Mouse (Mus musculus) layer of hippocampus, postnatal 10 days (tissue): Measurements from ENCODE around the gene Sft2d1. TPM values are rescaled to one million over a fixed set of nuclear protein-coding genes. Genes with fewer than 3 reads are reported as not detected.
"Not testable (repeated sequence)": the region's sequence is repeated elsewhere in the genome, so short reads cannot be mapped to it uniquely, and the experiment has no call there.

Experiments
- DNase-seq, 2 experiments: peaks; one replicate each; pipeline ENCODE4 v3.0.0; 2021; ENCODE audit warnings: low spot score in 2 of 2
- total RNA-seq, 2 experiments: library from RNA; stranded (reverse); gene quantifications; 2 replicates each; pipeline ENCODE4 v1.2.3; 2021

Sft2d1 gene
- total RNA-seq, 2 experiments from 2014 or later: 64.9 to 67.6 TPM

- no peak for DNase-seq
These were observed 9.4 kb upstream of the Sft2d1 start for GRCm38 (mm10) chr17:8301515-8301914.

DNA sequence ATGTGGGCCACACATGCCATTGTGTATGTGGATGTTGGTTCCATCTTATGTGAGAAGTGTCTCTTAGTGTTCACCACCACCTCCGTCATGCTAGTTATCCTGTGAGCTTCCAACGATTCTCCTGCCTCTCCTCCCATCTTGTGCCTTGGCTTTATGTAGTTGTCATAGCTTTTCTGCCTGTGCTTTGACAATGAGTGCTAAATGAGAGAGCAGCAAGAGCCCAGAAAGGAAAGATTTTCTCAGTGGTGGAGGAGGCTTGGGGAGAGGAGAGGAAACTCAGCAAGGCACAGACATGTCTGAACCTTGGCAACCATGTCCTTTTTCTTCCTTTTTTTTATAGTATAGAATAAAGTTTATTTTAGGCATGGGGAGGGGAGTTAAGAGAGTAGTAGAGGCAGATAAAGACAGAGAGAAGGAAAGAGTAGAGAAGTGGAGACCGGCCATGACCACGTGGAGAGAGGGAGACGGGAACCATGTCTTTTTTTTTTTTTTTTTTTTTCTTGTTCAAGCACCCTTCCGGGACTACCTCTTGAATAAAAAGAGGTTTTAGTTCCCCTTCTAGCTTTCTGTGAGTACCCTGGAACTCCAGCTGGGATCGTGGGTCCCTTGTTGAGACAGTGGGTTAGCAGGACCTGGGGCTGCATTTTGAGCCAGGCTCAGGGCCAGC lies 8.0 kb upstream of the Sft2d1 start:
- no peak for DNase-seq

DNA sequence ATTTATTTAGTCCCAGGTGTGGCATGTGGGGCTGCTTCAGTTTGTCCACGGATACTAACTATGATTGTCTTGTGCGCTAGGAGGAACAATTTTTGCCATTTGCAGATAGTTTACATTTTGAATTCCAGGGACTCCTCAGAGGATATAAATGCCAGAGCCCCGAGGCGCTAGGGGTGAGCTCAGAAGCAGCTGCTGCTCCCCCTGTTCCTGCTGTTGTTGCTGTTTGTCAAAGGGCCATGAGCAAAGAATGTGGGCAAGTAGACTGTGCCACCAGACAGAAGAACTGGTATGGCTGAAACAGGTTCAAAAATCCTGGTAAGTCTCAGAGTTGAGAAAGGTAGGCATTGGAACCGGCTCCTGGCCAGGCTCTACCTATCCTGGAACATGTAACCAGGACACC lies 7.2 kb upstream of the Sft2d1 start:
- no peak for DNase-seq

DNA sequence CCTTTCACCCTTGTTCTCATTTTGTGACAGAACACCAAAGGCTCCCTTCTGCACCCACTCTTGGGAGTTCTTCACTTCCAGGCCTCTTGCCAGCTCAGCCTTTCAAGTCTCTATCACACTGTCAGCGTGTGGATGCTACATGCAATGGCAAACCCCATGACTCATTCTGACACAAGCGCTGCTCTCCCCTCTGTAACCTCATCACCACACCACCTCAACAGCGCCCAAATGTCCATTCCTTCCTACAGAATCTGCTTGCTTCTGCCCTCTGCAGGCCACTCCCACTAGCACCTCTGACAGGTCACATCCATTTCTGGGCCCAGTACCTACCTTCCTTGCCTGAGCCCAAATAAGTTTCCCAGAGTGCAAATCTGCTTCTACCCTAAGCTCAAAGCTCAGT lies 5.1 kb upstream of the Sft2d1 start:
- no peak for DNase-seq

- no peak for DNase-seq
These were observed 849 bp downstream of the Sft2d1 start for GRCm38 (mm10) chr17:8311751-8312150.

DNA sequence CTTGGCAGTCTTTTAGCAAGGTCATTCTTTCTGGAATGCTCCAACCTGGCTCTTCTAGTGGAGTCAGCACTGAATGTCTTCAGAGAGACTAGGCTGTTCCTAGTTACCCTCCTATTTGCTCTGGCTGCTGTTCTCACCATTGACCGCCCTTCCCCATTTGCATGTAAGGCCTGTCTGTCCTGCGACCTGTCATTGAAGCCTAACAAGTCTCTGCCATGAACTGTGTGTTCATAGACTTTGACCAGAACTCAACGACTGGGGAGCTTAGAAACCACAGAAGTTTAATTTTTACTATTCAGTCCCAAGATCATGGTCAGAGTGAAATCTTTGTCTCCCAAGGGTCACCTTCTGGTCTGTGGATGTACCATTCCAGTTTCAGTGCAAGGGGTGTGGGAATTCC lies 3.1 kb downstream of the Sft2d1 start:
- DNase-seq: no peak

DNA sequence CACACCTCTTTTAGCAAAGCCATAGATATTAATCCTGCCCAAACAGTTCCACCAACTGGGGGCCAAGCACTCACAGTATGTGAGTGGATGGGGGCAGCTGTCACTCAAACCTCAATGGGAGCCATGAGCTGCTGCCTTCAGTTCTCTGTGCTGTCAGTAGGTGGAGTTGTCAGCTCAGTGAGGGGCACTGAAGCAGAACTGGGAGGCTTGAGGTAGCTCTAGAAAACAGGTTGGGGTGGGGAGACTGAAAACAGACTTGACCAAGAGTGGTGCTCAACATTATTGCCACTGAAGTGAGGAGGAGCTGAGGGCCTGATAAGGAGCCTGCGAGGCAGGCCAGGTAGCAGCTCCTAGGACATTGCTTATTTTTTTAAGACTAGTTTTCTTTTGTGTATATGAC lies 5.3 kb downstream of the Sft2d1 start:
- DNase-seq: peak; percentile 41 to 49

DNA sequence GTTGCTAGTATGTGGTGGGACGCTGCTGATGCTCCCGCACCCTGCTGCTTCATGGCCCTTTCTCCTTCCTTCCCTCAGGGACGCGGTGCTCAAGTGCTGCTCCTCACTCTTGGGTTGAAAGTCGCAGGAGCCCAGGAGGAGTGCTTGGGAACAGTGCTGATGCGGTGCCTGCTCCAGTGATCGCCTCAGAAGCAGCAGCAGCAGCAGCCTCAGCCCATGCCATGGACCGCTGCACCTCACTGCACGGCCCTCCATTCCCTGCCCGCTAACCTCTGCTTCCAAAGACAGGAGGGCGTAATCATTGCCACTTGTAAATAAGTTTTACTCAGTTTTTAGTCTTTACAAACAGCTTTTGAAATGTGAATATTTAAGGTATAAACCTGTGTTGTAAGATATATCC lies 16.0 kb downstream of the Sft2d1 start:
- not testable (repeated sequence) for DNase-seq

DNA sequence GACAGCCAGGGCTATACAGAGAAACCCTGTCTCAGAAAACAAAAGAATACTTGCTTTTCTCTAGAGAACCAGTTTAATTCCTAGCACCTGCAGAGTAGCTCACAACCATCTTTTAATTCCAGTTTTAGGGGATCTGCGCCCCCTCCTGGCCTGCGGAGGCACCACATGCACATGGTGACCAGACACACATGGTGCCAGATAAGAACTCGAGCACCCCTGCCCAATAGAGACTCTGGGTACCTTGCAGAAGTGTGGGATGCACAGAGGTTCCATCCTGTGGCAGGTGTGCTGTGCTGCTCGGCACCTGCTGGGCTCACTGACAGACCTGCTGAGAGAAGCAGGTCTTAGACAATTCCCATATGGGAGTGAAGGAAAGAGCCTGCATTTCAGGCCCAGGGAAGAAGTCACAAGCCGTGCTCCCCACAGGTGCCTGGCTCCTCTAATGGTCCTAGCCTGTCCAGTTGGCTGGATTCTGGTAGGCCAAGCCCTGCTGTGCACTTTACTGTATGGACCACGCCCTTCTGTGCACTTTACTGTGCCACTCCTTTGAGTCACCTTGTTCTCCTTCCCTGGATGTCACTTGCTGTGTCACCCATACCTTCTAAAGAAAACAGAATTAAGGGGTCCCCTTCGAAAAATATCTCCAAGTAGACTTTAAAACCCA lies 17.7 kb downstream of the Sft2d1 start:
- DNase-seq: no peak

- DNase-seq: no peak
These were observed 19.7 kb downstream of the Sft2d1 start for GRCm38 (mm10) chr17:8330602-8331001.

DNA sequence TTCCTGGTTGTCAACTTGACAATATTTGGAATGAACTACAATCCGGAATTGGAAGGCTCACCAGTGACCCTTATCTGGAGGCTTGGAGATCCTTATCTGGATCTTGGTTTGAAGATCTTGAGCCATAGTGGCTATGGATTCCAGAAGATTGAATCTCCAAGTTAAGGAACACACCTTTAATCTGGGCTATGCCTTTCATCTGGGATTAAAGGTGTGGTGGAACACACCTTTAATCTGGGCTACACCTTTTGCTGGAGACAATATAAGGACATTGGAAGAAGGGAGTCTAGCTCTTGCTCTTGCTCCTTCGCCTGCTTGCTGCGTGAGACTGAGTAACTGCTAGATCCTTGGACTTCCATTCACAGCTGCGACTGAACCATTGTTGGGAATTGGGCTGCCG lies 26.3 kb downstream of the Sft2d1 start, which contains the start of gene Prr18:
Gene Prr18 (plus strand): TSS at position 301 of the 400 bp plus-strand sequence.
- DNase-seq: not testable (repeated sequence)

DNA sequence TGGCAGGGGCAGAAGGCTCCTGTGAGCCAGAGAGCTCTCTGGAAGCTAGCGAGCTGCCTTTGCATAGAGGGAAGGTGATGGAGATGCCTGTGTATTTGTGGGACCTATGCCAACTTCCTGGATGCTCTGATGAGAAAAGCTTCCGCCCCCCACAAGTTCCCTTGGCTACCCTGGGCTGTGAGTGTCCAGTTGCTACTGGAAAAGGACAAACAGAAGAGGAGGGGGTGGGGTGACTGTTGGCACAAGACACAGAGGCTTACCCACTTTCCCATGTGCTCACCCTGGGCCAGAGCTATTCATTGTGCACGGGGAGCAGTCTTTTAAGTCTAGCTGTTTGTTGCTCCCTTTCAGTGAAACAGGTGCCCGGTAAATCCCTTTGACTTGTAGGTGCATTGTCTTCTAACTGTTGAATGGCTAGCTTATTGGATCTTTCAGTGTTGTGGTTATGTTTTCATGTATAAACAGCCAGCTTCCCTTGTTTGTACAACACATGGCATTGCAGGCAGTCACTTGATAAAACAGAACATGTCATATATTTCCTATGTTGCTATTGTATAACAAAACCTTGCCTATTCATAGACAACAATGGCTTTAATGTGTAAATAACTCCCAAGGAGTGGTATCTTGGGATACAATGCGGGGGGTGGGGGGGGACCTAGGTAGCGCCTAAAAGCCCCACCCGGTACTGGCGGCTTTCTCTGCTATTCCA lies 28.9 kb downstream of the Sft2d1 start:
- DNase-seq: peak in 1 of 2 experiments; percentile 37

- DNase-seq: peak; percentile 58 to 66
These were observed 29.8 kb downstream of the Sft2d1 start for GRCm38 (mm10) chr17:8340407-8341359.

- DNase-seq: peak in 1 of 2 experiments; percentile 35
These were observed 30.6 kb downstream of the Sft2d1 start for GRCm38 (mm10) chr17:8341360-8341963.

- no peak for DNase-seq
These were observed 31.8 kb downstream of the Sft2d1 start for GRCm38 (mm10) chr17:8342706-8343105.

- peak in 1 of 2 experiments; percentile 40 for DNase-seq
These were observed 32.5 kb downstream of the Sft2d1 start for GRCm38 (mm10) chr17:8343416-8343815.

DNA sequence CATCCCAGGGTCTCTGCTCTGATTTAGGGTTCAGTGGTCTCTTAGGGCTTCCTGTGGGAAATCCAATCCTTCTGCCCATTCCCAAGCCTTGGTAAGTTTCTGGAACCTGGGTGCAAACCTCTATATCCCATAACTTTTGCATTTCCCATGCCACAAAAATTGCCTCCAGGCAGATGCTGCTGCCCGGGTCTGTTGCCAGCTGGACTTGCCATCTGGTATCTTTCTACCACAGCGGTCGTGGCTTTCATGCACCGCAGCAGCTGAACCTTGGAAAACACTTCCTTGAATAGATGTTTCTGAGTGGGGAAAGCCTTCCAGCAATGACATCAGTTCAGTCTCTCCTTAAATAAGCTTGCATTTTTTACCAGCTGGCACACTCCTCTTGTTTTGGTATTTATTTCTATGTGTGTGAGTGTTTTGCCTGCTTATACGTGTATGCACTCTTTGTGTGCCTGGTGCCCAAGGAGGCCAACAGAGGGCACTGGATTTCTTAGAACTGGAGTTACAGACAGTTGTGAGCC lies 36.9 kb downstream of the Sft2d1 start:
- no peak for DNase-seq

GRCm38 (mm10) chr17:8348941-8349340 lies 38.0 kb downstream of the Sft2d1 start:
- DNase-seq: no peak

GRCm38 (mm10) chr17:8351088-8351487 lies 40.2 kb downstream of the Sft2d1 start:
- DNase-seq: no peak

GRCm38 (mm10) chr17:8355692-8356091 lies 44.8 kb downstream of the Sft2d1 start, which contains the start of gene T2:
Gene T2, plus strand, starts transcription at chr17:8355992.
- no peak for DNase-seq
